Mouse (Mus musculus) bone marrow, adult 2 months (tissue): ENCODE measurements around the gene Ppp1r3g. TPM values are rescaled to one million over a fixed set of nuclear protein-coding genes. Genes with fewer than 3 reads are reported as not detected.
"Not testable (repeated sequence)": the region's sequence is repeated elsewhere in the genome, so short reads cannot be mapped to it uniquely, and the experiment has no call there.

ENCODE experiments used
- H3K27ac ChIP-seq: fragments of 200-500 bp; 2 replicates; pipeline ENCODE4 v1.5.1; 2012; ENCODE audit warnings: low read depth, mild to moderate bottlenecking, control low read depth, inconsistent platforms, low read length; ENCODE audit not compliant: control insufficient read depth, poor library complexity, insufficient read depth
- H3K4me1 ChIP-seq: fragments of 200-500 bp; 2 replicates; pipeline ENCODE4 v1.6.1; 2011; ENCODE audit warnings: low read length; ENCODE audit not compliant: control insufficient read depth, insufficient read depth
- H3K4me3 ChIP-seq: fragments of 200-500 bp; replicated peaks from 2 replicates; pipeline ENCODE3; 2011; ENCODE audit warnings: mild to moderate bottlenecking, low read depth, low read length, control low read depth; ENCODE audit not compliant: control insufficient read depth
- CTCF ChIP-seq: fragments of 200-500 bp; IDR thresholded peaks from 2 replicates; pipeline ENCODE4 v1.5.1; 2011; ENCODE audit warnings: low read length, control low read depth; ENCODE audit not compliant: control insufficient read depth, insufficient read depth
- POLR2A ChIP-seq: fragments of 200-500 bp; IDR thresholded peaks from 2 replicates; pipeline ENCODE4 v1.6.1; 2011; ENCODE audit warnings: low read depth, mild to moderate bottlenecking, control low read depth, low read length, borderline replicate concordance; ENCODE audit not compliant: control insufficient read depth
- WGBS: fragments of 180-500 bp; shearing (Covaris S2); methylation state at CpG from one replicate; pipeline ENCODE4 v1.1.7; 2018; 5-methylcytosine and 5-hydroxymethylcytosine counted together
- polyA plus RNA-seq: library from polyadenylated mRNA; stranded (reverse); fragments of >200 nt; gene quantifications from 2 replicates; pipeline ENCODE4 v1.2.4, GENCODE M21; 2011; ENCODE audit warnings: low replicate concordance; ENCODE audit not compliant: missing spikeins, insufficient read depth, insufficient read length

The Ppp1r3g gene
- polyA plus RNA-seq, 1 experiment, result not detected

DNA sequence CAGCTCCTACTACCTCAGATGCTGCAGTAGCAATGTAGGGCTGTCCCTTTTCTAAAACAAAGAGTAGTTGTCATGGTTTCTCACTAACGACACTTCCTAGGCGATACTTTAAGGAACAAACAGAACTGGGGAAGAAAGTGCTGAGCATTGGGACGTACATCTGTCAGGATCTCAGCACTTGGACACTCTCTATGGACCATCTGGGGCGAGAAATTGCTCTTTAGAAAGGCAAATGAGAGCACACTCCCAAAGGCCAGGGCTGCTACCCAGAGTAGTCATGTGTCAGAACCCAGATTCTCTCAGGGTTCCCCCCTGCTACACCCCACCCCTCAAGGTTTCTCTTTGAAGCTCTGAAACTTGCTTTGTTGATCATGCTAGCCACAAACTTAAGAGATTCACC lies 21.8 kb downstream of the Ppp1r3g start:
- no peaks in the 10 kb centered on the region for H3K4me1 ChIP-seq
- WGBS, result 78% methylated on average over 4 of the region's 4 CpGs
- TF ChIP-seq CTCF (no peak), POLR2A (no peak)

DNA sequence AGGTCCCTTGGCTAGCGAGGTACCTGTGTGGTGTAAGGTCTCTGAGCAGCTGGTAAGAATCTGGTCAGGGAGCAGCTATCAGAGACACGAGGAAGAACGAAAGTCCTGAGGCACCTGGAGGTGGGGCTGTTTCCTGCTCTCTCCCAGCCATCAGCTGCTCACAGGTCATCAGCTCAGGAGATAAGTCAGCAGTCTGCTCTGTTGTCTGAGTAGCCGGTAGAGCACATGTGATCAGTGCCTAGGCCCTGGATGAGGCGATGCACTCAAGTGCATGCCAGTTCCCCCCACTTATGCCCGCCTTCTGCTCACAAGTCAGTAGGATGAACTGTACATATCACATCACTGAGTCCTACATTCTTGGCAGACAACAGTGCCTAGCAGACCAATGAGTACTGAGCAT lies 24.3 kb downstream of the Ppp1r3g start:
- Histone ChIP-seq H3K27ac (no peak overlapping the region), H3K4me3 (no peak overlapping the region), H3K4me1 (no peaks in the 10 kb centered on the region)
- 82% methylated on average over 6 of the region's 6 CpGs for WGBS
- TF ChIP-seq CTCF (no peak), POLR2A (no peak)

More for the DNA sequence above, 21.8 kb downstream of the Ppp1r3g start:
- Histone ChIP-seq H3K4me3 (no peak overlapping the region), H3K27ac (no peak overlapping the region)

- WGBS, result 88% methylated on average over 3 of the region's 3 CpGs
- Histone ChIP-seq H3K27ac (no peak overlapping the region), H3K4me3 (no peak overlapping the region), H3K4me1 (no peaks in the 10 kb centered on the region; the same call in 1 of the 2 replicates)
- TF ChIP-seq CTCF (no peak), POLR2A (no peak)
These were observed 30.7 kb downstream of the Ppp1r3g start for GRCm38 (mm10) chr13:35989329-35989728.

DNA sequence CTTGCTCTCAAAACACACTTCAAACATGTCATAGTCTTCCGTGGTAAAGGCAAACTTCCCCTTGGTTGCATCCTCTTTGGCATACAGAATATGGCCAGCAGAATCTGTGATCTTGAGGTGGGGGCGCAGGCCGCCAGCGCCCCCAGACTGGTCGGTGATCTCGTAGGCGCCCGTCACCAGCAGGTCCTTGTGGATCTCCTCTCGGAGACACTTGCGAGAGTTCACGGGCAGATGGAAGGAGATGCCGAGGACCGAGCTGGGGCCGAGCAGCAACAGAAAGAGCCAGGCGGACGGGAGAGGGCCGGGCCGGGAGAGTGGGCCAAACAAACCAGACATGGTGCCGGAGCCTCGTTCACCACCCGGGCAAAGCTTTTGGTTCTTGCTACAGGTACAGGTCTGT lies 32.5 kb downstream of the Ppp1r3g start:
- H3K4me3 ChIP-seq, H3K27ac ChIP-seq, H3K4me1 ChIP-seq: not testable (repeated sequence)
- 92% methylated on average over 21 of the region's 21 CpGs for WGBS

- Histone ChIP-seq H3K4me3 (no peak overlapping the region), H3K27ac (no peak overlapping the region), H3K4me1 (no peaks in the 10 kb centered on the region)
- TF ChIP-seq CTCF, result no peak
- no peak for TF ChIP-seq POLR2A
- WGBS, result 83% methylated on average over 8 of the region's 8 CpGs
These were observed 35.4 kb downstream of the Ppp1r3g start for GRCm38 (mm10) chr13:35994067-35994466.

DNA sequence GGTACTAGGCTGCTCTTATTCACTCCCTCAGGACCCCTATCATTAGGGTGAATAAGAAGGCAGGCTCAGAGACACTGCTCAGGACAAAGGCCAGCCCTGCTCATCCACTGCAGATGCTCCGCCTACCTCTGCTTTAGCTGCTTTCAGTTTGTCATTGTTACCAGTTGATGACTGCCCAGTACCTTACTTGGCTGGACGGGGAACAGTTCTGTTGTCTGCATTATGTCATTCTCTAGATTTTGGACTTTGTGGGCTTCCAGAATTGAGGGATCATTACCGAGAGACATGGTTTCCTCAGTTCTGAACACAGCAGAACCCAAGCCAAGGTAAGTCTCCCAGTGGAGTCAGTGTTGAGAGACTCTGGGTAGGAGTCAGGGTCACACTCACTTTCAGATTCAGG lies 36.6 kb downstream of the Ppp1r3g start:
- no peak for TF ChIP-seq CTCF
- TF ChIP-seq POLR2A, result no peak
- no peak overlapping the region for H3K27ac ChIP-seq
- no peaks in the 10 kb centered on the region for H3K4me1 ChIP-seq
- no peak overlapping the region for H3K4me3 ChIP-seq
- WGBS, result 85% methylated on average over 3 of the region's 3 CpGs

GRCm38 (mm10) chr13:35995696-35996426 lies 37.2 kb downstream of the Ppp1r3g start:
- Histone ChIP-seq H3K4me1 (no peaks in the 10 kb centered on the region), H3K4me3 (no peak overlapping the region), H3K27ac (no peak overlapping the region)
- TF ChIP-seq POLR2A, result no peak
- TF ChIP-seq CTCF, result no peak
- WGBS, result 89% methylated on average over 2 of the region's 2 CpGs

- Histone ChIP-seq H3K4me1 (no peaks in the 10 kb centered on the region), H3K4me3 (no peak overlapping the region), H3K27ac (no peak overlapping the region)
- TF ChIP-seq CTCF (no peak), POLR2A (no peak)
- 83% methylated on average over 4 of the region's 4 CpGs for WGBS
These were observed 39.0 kb downstream of the Ppp1r3g start for GRCm38 (mm10) chr13:35997606-35998005.

DNA sequence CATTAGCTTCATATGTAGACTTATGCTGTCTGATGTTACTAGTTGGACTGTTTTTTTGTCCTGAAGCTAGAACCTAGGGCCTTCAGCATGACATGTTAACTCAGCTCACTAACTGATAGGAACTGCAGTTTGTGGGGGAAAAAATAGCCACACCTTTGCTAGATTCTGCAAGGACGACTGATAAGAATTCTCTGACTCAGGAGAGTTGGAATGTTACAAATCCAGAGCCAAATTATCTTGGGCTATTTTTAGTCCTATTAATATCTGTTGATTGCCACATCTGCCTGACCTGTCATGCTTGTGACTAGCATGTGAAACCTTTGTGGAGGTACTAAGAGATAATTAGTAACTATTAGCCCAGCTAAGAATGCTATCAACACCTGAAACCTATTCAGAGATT lies 42.2 kb downstream of the Ppp1r3g start:
- no peaks in the 10 kb centered on the region for H3K4me1 ChIP-seq
- no peak overlapping the region for H3K4me3 ChIP-seq
- 57% methylated on average over 1 of the region's 1 CpGs for WGBS
- no peak overlapping the region for H3K27ac ChIP-seq
- no peak for TF ChIP-seq CTCF
- TF ChIP-seq POLR2A, result no peak
